Mouse (Mus musculus) forebrain, embryonic 11.5 days (tissue): Measurements from ENCODE around the gene Fdxr. TPM values are rescaled to one million over a fixed set of nuclear protein-coding genes. Genes with fewer than 3 reads are reported as not detected.

Experiments
- ATAC-seq: fragments of 200-750 bp; cut with Nextera tagmentation; replicated peaks from 2 replicates; pipeline ENCODE4 v1.8.0; 2017; ENCODE audit warnings: moderate TSS enrichment; ENCODE audit not compliant: low FRiP score
- DNase-seq: peaks from one replicate; pipeline ENCODE4 v3.0.0-alpha.2; 2017; ENCODE audit warnings: low spot score
- H3K27ac ChIP-seq: fragments of 300-500 bp; sonication (generic); 2 replicates; pipeline ENCODE4 v1.5.1; 2014; ENCODE audit warnings: low read depth, low read length
- H3K27me3 ChIP-seq: fragments of 300-500 bp; sonication (generic); 2 replicates; pipeline ENCODE4 v1.6.1; 2014; ENCODE audit warnings: mild to moderate bottlenecking, low read length, mixed read lengths; ENCODE audit not compliant: control insufficient read depth, insufficient read depth
- H3K36me3 ChIP-seq: fragments of 300-500 bp; sonication (generic); 2 replicates; pipeline ENCODE4 v1.6.1; 2014; ENCODE audit warnings: mild to moderate bottlenecking, low read length, moderate library complexity, mixed read lengths; ENCODE audit not compliant: control insufficient read depth, insufficient read depth
- H3K4me1 ChIP-seq: fragments of 300-500 bp; sonication (generic); replicated peaks from 2 replicates; pipeline ENCODE4 v1.6.1; 2014; ENCODE audit warnings: low read length, mixed read lengths; ENCODE audit not compliant: control insufficient read depth, insufficient read depth
- H3K4me2 ChIP-seq: fragments of 300-500 bp; sonication (generic); 2 replicates; pipeline ENCODE4 v1.6.1; 2014; ENCODE audit warnings: low read depth, mild to moderate bottlenecking, low read length, moderate library complexity, mixed read lengths; ENCODE audit not compliant: severe bottlenecking
- H3K4me3 ChIP-seq: fragments of 300-500 bp; sonication (generic); 2 replicates; pipeline ENCODE4 v1.5.1; 2014; ENCODE audit warnings: low read depth, low read length
- H3K9ac ChIP-seq: fragments of 300-500 bp; sonication (generic); 2 replicates; pipeline ENCODE4 v1.6.1; 2014; ENCODE audit warnings: low read length
- H3K9me3 ChIP-seq: fragments of 300-500 bp; sonication (generic); 2 replicates; pipeline ENCODE4 v1.6.1; 2016; ENCODE audit warnings: low read length, mixed read lengths; ENCODE audit not compliant: control insufficient read depth
- WGBS: fragments of 180-500 bp; shearing (Covaris S2); extraction: QIAGEN DNeasy Blood & Tissue Kit; methylation state at CpG from one replicate; pipeline ENCODE4 v1.1.7; 2014; 5-methylcytosine and 5-hydroxymethylcytosine counted together
- polyA plus RNA-seq: library from polyadenylated mRNA; unstranded; fragments of >200 nt; fragmentation: Nextera tagmentation; extraction: Ambion mirVana; gene quantifications from 2 replicates; pipeline ENCODE4 v1.2.1, GENCODE M21; 2014

The Fdxr gene
- polyA plus RNA-seq, 1 experiment from 2014 or later: 13.8 TPM

GRCm38 (mm10) chr11:115277604-115277975, 740 bp upstream of the Fdxr start:
- H3K9me3 ChIP-seq: no peaks in the 10 kb centered on the region
- peak overlapping the region; percentile 60 for H3K4me3 ChIP-seq
- 16% methylated on average over 7 of the region's 7 CpGs for WGBS
- H3K27ac ChIP-seq: no peak overlapping the region
- no peaks in the 10 kb centered on the region for H3K36me3 ChIP-seq
- no peak for ATAC-seq
- H3K27me3 ChIP-seq: no peaks in the 10 kb centered on the region
- peaks cover 11% of the 10 kb centered on the region for H3K4me1 ChIP-seq
- DNase-seq: no peak
- H3K4me2 ChIP-seq: peak overlapping the region; percentile 76
- H3K9ac ChIP-seq: peak overlapping the region; percentile 62

- WGBS: 65% methylated on average over 3 of the region's 3 CpGs
- Histone ChIP-seq H3K4me1 (peaks cover 11% of the 10 kb centered on the region), H3K36me3 (no peaks in the 10 kb centered on the region), H3K9ac (peak overlapping the region; percentile 84), H3K27ac (no peak overlapping the region), H3K9me3 (no peaks in the 10 kb centered on the region), H3K4me3 (peak overlapping the region; percentile 60), H3K27me3 (no peaks in the 10 kb centered on the region), H3K4me2 (peak overlapping the region; percentile 83)
- no peak for DNase-seq
- ATAC-seq: no peak
Observed at GRCm38 (mm10) chr11:115275954-115276353, 896 bp downstream of the Fdxr start.

- H3K27ac ChIP-seq: no peak overlapping the region
- peaks cover 11% of the 10 kb centered on the region for H3K4me1 ChIP-seq
- DNase-seq (no peak), ATAC-seq (no peak)
- 91% methylated on average over 6 of the region's 6 CpGs for WGBS
- H3K27me3 ChIP-seq: no peaks in the 10 kb centered on the region
- H3K36me3 ChIP-seq: no peaks in the 10 kb centered on the region
- peak overlapping the region; percentile 84; the same call in 1 of the 2 replicates for H3K9ac ChIP-seq
- H3K4me2 ChIP-seq: peak overlapping the region; percentile 83
- H3K9me3 ChIP-seq: no peaks in the 10 kb centered on the region
- no peak overlapping the region for H3K4me3 ChIP-seq
Observed at GRCm38 (mm10) chr11:115275509-115275908, 1.3 kb downstream of the Fdxr start.

GRCm38 (mm10) chr11:115274771-115275170, 2.1 kb downstream of the Fdxr start:
- WGBS: 94% methylated on average over 6 of the region's 6 CpGs
- Histone ChIP-seq H3K4me2 (no peak overlapping the region), H3K27ac (no peak overlapping the region)

GRCm38 (mm10) chr11:115274178-115274577, 2.7 kb downstream of the Fdxr start:
- DNase-seq: no peak
- H3K36me3 ChIP-seq: no peaks in the 10 kb centered on the region
- no peaks in the 10 kb centered on the region for H3K9me3 ChIP-seq
- no peak for ATAC-seq
- peaks cover 15% of the 10 kb centered on the region for H3K4me1 ChIP-seq
- H3K27me3 ChIP-seq: no peaks in the 10 kb centered on the region
- no peak overlapping the region for H3K27ac ChIP-seq
- H3K4me2 ChIP-seq: no peak overlapping the region
- no peak overlapping the region for H3K4me3 ChIP-seq
- H3K9ac ChIP-seq: no peak overlapping the region
- WGBS: 87% methylated on average over 7 of the region's 7 CpGs

More at GRCm38 (mm10) chr11:115274771-115275170, 2.1 kb downstream of the Fdxr start:
- Histone ChIP-seq H3K4me1 (peaks cover 15% of the 10 kb centered on the region), H3K4me3 (no peak overlapping the region), H3K36me3 (no peaks in the 10 kb centered on the region), H3K9ac (no peak overlapping the region), H3K9me3 (no peaks in the 10 kb centered on the region), H3K27me3 (no peaks in the 10 kb centered on the region)
- DNase-seq (no peak), ATAC-seq (no peak)

- H3K9me3 ChIP-seq: no peaks in the 10 kb centered on the region
- WGBS: 60% methylated on average over 7 of the region's 7 CpGs
- 0 out of 2 replicates have a peak, but pooled peaks cover 2% of the 10 kb centered on the region for H3K27me3 ChIP-seq
- peaks cover 15% of the 10 kb centered on the region for H3K4me1 ChIP-seq
- ATAC-seq (no peak), DNase-seq (no peak)
- no peaks in the 10 kb centered on the region for H3K36me3 ChIP-seq
- H3K27ac ChIP-seq: no peak overlapping the region
- H3K4me2 ChIP-seq: no peak overlapping the region
- no peak overlapping the region for H3K4me3 ChIP-seq
- no peak overlapping the region for H3K9ac ChIP-seq
Observed at GRCm38 (mm10) chr11:115273735-115274134, 3.1 kb downstream of the Fdxr start.

- Histone ChIP-seq H3K27me3 (peaks cover 8% of the 10 kb centered on the region), H3K4me2 (no peak overlapping the region), H3K9ac (no peak overlapping the region), H3K27ac (no peak overlapping the region), H3K4me1 (peaks cover 15% of the 10 kb centered on the region), H3K4me3 (no peak overlapping the region), H3K9me3 (no peaks in the 10 kb centered on the region), H3K36me3 (no peaks in the 10 kb centered on the region)
- ATAC-seq: no peak
- no peak for DNase-seq
- WGBS: 76% methylated on average over 10 of the region's 10 CpGs
Observed at GRCm38 (mm10) chr11:115272894-115273498, 3.9 kb downstream of the Fdxr start.

GRCm38 (mm10) chr11:115271481-115271880, 5.4 kb downstream of the Fdxr start:
- no peak for DNase-seq
- Histone ChIP-seq H3K27me3 (peaks cover 23% of the 10 kb centered on the region), H3K9ac (no peak overlapping the region), H3K36me3 (no peaks in the 10 kb centered on the region), H3K4me3 (no peak overlapping the region), H3K4me2 (no peak overlapping the region), H3K4me1 (peaks cover 18% of the 10 kb centered on the region), H3K27ac (no peak overlapping the region), H3K9me3 (no peaks in the 10 kb centered on the region)
- no peak for ATAC-seq
- 73% methylated on average over 10 of the region's 10 CpGs for WGBS

- DNase-seq: no peak
- Histone ChIP-seq H3K27ac (no peak overlapping the region), H3K27me3 (peaks cover 27% of the 10 kb centered on the region), H3K36me3 (no peaks in the 10 kb centered on the region), H3K9ac (no peak overlapping the region), H3K4me3 (no peak overlapping the region), H3K4me2 (no peak overlapping the region), H3K4me1 (peaks cover 16% of the 10 kb centered on the region), H3K9me3 (no peaks in the 10 kb centered on the region)
- 85% methylated on average over 9 of the region's 9 CpGs for WGBS
- no peak for ATAC-seq
Observed at GRCm38 (mm10) chr11:115271052-115271451, 5.8 kb downstream of the Fdxr start.
